Mouse (Mus musculus) testis, adult 2 months (tissue): ENCODE results near the gene Ablim1. TPM values are rescaled to one million over a fixed set of nuclear protein-coding genes. Genes with fewer than 3 reads are reported as not detected.

Experiments
- H3K27ac ChIP-seq: fragments of 200-500 bp; 2 replicates; pipeline ENCODE4 v1.5.1; 2012; ENCODE audit warnings: low read depth, low read length; ENCODE audit not compliant: control insufficient read depth, insufficient read depth
- H3K27me3 ChIP-seq: fragments of 200-500 bp; 2 replicates; pipeline ENCODE4 v1.6.1; 2012; ENCODE audit warnings: mild to moderate bottlenecking, low read length, moderate library complexity; ENCODE audit not compliant: control insufficient read depth, insufficient read depth
- H3K36me3 ChIP-seq: fragments of 200-500 bp; 2 replicates; pipeline ENCODE4 v1.6.1; 2012; ENCODE audit warnings: mild to moderate bottlenecking, low read length; ENCODE audit not compliant: control insufficient read depth, insufficient read depth
- H3K4me1 ChIP-seq: fragments of 200-500 bp; 2 replicates; pipeline ENCODE4 v1.6.1; 2012; ENCODE audit warnings: low read length; ENCODE audit not compliant: control insufficient read depth, insufficient read depth
- H3K4me3 ChIP-seq: fragments of 200-500 bp; 2 replicates; pipeline ENCODE4 v1.5.1; 2012; ENCODE audit warnings: low read depth, mild to moderate bottlenecking, low read length, moderate library complexity, mixed read lengths; ENCODE audit not compliant: control insufficient read depth
- CTCF ChIP-seq: fragments of 200-500 bp; IDR thresholded peaks from 2 replicates; pipeline ENCODE4 v1.5.1; 2012; ENCODE audit warnings: low read depth, mild to moderate bottlenecking, inconsistent platforms, low read length, moderate library complexity; ENCODE audit not compliant: control insufficient read depth, insufficient read depth, insufficient replicate concordance
- POLR2A ChIP-seq: fragments of 200-500 bp; IDR thresholded peaks from 2 replicates; pipeline ENCODE4 v1.6.1; 2012; ENCODE audit warnings: low read depth, mild to moderate bottlenecking, inconsistent platforms, low read length, moderate library complexity; ENCODE audit not compliant: control insufficient read depth
- polyA plus RNA-seq: library from polyadenylated mRNA; depleted of rRNA; stranded (reverse); fragments of >200 nt; gene quantifications from 2 replicates; pipeline ENCODE4 v1.2.3, GENCODE M21; 2012

The Ablim1 gene
- polyA plus RNA-seq, 1 experiment = 3.0 TPM

DNA sequence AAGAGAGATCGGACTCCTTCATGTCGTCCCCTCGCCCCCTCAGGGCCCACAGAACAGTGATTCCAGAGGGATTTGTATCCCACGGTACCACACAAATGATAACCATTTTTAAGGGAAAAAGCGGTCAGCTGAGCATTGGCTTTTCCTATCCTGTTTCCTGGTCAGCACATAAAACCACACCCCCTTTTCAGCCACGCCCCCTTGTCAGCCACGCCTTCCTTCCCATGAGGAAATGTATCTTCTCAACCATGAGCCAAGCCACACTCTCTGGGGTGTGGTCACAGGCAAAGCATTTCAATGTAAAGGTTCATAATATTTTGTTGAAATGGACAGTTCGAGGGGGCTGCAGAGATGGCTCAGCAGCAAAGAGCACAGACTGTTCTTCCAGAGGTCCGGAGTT is 163.2 kb downstream of the Ablim1 start:
- TF ChIP-seq POLR2A (no peak), CTCF (no peak)
- Histone ChIP-seq H3K27ac (no peak overlapping the region), H3K27me3 (no peaks in the 10 kb centered on the region), H3K36me3 (no peaks in the 10 kb centered on the region), H3K4me3 (no peak overlapping the region), H3K4me1 (no peaks in the 10 kb centered on the region; the same call in 1 of the 2 replicates)

DNA sequence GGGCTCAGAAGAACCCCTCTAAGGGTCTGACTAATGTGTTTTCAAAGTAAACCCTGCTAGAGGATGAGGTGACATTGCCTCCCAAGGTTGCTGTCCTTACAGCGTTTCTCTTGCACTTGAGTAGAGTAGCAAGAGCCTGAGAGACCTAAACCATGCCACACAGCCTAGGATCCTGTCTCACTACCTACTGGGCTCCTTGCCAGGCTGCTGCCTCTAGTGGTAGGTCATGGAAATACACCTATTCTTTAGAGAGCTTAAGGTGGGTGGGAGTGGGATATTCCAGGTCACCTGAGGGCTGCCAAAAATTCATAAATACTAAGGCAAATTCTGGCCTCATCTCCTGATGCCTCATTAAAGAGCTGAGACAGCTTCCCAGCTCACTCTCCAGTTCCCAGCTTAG is 164.4 kb downstream of the Ablim1 start:
- Histone ChIP-seq H3K4me1 (no peaks in the 10 kb centered on the region; the same call in 1 of the 2 replicates), H3K27me3 (no peaks in the 10 kb centered on the region), H3K4me3 (no peak overlapping the region), H3K36me3 (no peaks in the 10 kb centered on the region), H3K27ac (no peak overlapping the region)
- TF ChIP-seq POLR2A (no peak), CTCF (peak; percentile 76; the same call in 1 of the 2 replicates)

DNA sequence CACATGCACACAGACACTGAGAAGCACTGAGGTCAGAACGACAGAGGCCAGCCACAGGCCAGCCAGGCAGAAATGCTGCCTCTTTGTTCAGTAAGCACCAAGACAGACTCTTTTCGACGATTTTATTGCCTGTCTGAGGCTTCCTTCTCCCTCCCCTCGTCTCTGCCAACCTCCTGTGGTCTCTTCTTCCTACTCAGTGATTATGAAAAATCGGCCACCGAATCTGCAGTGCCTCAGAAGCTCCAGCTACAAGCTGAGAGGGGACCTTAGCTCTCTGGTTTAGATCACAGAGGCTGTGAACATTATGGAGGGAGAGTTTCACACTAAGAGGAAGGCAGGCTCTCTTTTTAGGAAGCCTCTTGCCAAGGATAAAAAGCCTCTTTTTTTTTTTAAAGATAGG is 167.0 kb downstream of the Ablim1 start:
- Histone ChIP-seq H3K27ac (peak overlapping the region; percentile 15; the same call in 1 of the 2 replicates), H3K27me3 (no peaks in the 10 kb centered on the region), H3K36me3 (no peaks in the 10 kb centered on the region), H3K4me1 (no peaks in the 10 kb centered on the region; the same call in 1 of the 2 replicates), H3K4me3 (no peak overlapping the region)
- TF ChIP-seq CTCF = no peak

DNA sequence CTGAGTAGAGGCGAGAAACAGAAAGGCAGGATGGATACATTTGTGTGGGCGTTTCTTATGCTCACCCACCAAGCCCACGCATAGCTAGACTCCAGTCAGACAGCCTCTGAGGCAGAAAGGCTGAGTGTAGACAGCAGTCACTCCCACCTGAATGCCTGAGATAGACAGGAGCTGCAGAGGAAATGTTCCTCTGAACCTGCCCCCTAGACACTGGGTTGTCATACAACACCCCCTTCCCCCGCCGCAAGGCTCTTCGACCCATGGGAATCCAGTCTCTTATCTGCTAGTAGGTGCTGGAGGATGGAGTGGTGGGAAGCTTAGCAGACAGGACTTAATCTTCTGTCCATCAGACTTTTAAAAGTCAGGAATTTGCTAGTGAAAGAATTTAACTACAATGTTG is 167.8 kb downstream of the Ablim1 start:
- Histone ChIP-seq H3K36me3 (no peaks in the 10 kb centered on the region), H3K4me3 (no peak overlapping the region), H3K4me1 (no peaks in the 10 kb centered on the region; the same call in 1 of the 2 replicates), H3K27ac (no peak overlapping the region), H3K27me3 (no peaks in the 10 kb centered on the region)
- TF ChIP-seq POLR2A (no peak), CTCF (no peak)

DNA sequence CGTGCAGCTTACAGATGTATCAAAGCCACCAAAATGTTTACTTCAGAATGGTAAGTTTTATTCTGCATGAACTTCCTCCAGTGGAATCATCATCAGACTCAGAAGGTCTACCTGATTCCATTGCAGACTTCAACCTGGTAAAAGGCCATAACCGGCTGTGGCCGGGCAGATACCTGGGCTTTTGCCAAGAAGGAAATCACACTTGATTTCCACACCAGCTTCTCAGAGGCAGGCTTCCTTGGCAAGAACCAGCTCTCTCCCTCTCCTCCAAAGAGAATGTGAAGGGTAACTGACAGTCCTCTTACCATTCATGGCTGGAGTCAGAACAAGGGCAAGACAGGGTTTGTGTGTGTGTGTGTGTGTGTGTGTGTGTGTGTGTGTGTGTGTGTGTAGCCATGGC is 171.1 kb downstream of the Ablim1 start:
- Histone ChIP-seq H3K4me1 (no peaks in the 10 kb centered on the region; the same call in 1 of the 2 replicates), H3K36me3 (no peaks in the 10 kb centered on the region), H3K27ac (no peak overlapping the region), H3K4me3 (no peak overlapping the region), H3K27me3 (no peaks in the 10 kb centered on the region)
- TF ChIP-seq CTCF = no peak
- no peak for TF ChIP-seq POLR2A

DNA sequence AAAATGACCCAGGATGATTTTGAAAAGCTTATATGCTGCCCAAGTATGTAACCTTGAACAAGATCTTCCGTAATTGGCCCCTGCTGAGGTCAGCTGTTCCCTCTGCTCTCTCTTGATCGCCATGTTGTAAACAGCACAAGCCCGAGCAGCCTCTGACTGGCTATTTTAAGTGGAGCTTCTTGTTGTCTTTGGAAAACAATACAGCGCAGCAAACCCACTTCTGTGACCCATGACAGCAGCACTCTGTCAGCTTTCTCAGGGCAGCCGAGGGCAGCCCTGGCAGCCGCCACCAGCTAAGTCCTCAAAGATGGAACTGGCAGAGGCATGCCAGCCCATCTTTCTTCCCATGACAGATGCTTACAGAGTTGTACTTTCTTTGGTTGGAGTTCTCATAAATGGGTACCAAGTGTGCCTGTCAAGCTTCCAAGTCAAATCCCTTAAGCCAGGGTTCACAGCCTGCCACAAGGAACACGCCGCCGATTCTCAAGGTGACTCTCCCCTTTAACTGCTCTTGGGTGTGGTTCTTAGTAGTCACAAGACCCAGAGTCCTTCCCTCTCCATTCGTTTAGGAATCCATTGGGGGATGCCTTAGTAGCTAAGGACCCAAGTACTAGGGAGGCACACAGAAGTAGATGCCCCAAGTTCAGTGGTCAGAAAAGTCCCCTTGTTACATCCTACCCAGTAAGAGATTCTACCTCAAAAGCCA is 172.8 kb downstream of the Ablim1 start:
- no peaks in the 10 kb centered on the region for H3K36me3 ChIP-seq
- H3K27ac ChIP-seq = no peak overlapping the region
- TF ChIP-seq POLR2A (no peak), CTCF (no peak)
- H3K27me3 ChIP-seq = no peaks in the 10 kb centered on the region
- no peak overlapping the region for H3K4me3 ChIP-seq
- no peaks in the 10 kb centered on the region for H3K4me1 ChIP-seq

DNA sequence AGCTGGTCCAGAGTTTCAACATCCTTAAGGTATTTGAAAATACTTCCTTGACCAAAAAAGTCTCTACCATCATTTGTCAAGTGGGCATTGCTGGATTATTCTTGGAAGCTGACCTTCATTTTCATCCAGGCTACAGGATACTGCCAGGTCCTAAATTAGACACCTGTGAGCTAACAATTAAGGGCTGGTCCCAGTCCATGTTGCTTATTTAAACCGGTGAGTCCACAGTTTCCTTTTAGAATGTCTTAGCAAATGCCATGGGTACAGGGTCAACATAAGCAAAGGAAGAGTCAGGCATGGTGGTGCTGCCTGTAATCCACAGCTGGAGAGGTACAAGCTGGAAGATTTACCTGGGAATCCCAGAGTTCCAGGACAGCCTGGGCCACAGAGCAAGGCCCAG is 173.8 kb downstream of the Ablim1 start:
- Histone ChIP-seq H3K4me1 (no peaks in the 10 kb centered on the region), H3K27me3 (no peaks in the 10 kb centered on the region), H3K36me3 (no peaks in the 10 kb centered on the region), H3K27ac (no peak overlapping the region), H3K4me3 (no peak overlapping the region)
- no peak for TF ChIP-seq POLR2A
- no peak for TF ChIP-seq CTCF

DNA sequence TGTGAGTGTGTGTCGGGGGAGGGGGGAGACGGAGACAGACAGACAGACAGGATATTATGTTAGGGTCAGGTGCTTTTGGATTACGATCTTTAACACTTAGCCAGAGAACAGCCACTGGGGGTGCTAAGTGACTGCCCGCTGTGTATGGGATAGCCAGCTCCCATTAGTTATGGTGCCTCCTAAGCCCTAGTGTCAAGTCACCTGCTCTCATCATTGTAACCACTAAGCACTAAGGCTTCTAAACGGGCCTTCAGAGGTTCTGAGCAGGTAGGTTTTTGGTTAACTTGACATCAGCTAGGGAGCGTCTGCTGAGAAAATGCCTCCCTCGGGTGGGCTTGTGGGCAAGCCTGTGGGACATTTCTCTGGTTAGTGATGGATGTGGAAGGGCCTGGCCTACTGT is 174.6 kb downstream of the Ablim1 start:
- H3K27ac ChIP-seq = no peak overlapping the region
- H3K36me3 ChIP-seq = no peaks in the 10 kb centered on the region
- no peak overlapping the region for H3K4me3 ChIP-seq
- no peaks in the 10 kb centered on the region for H3K4me1 ChIP-seq
- no peaks in the 10 kb centered on the region for H3K27me3 ChIP-seq
- TF ChIP-seq POLR2A (no peak), CTCF (no peak)
